Mouse (Mus musculus): Measurements from ENCODE around the gene Hoxd4. TPM values are rescaled to one million over a fixed set of nuclear protein-coding genes. Genes with fewer than 3 reads are reported as not detected.

Gene Hoxd4
- polyA plus RNA-seq, 1 experiment from 2014 or later: 0.92 TPM

- H3K4me3 ChIP-seq (replicated peaks): peak overlapping the region; percentile 34
- no peaks in the 10 kb centered on the region for H3K36me3 ChIP-seq
- H3K9ac ChIP-seq: no peak overlapping the region
- H3K27ac ChIP-seq: no peak overlapping the region
- peaks cover 12% of the 10 kb centered on the region for H3K4me1 ChIP-seq
- 1% methylated on average over 70 of the region's 86 CpGs for WGBS
- no peaks in the 10 kb centered on the region for H3K9me3 ChIP-seq
- peaks cover 93% of the 10 kb centered on the region for H3K27me3 ChIP-seq (replicated peaks)
- ATAC-seq (ENCODE audit: insufficient read depth, low FRiP score, low read depth): no peak
- H3K4me2 ChIP-seq: peak overlapping the region; percentile 56
Observed at GRCm38 (mm10) chr2:74698201-74699052, 13.3 kb upstream of the Hoxd4 start.

GRCm38 (mm10) chr2:74699053-74699430 lies 12.7 kb upstream of the Hoxd4 start:
- Histone ChIP-seq H3K4me2 (no peak overlapping the region; the same call in 1 of the 2 replicates), H3K9me3 (no peaks in the 10 kb centered on the region), H3K9ac (no peak overlapping the region), H3K27ac (no peak overlapping the region), H3K4me3 (replicated peaks) (no peak overlapping the region), H3K27me3 (replicated peaks) (peaks cover 93% of the 10 kb centered on the region), H3K4me1 (peaks cover 12% of the 10 kb centered on the region), H3K36me3 (no peaks in the 10 kb centered on the region)
- WGBS: 3% methylated on average over 17 of the region's 17 CpGs
- no peak for ATAC-seq (ENCODE audit: insufficient read depth, low FRiP score, low read depth)

GRCm38 (mm10) chr2:74699664-74700545 lies 11.8 kb upstream of the Hoxd4 start:
- H3K4me2 ChIP-seq: no peak overlapping the region
- no peak overlapping the region for H3K9ac ChIP-seq
- H3K4me1 ChIP-seq: peaks cover 17% of the 10 kb centered on the region
- peaks cover 93% of the 10 kb centered on the region for H3K27me3 ChIP-seq (replicated peaks)
- no peaks in the 10 kb centered on the region for H3K9me3 ChIP-seq
- no peak overlapping the region for H3K4me3 ChIP-seq (replicated peaks)
- no peak overlapping the region for H3K27ac ChIP-seq
- WGBS: 9% methylated on average over 23 of the region's 23 CpGs
- no peaks in the 10 kb centered on the region for H3K36me3 ChIP-seq
- ATAC-seq (ENCODE audit: insufficient read depth, low FRiP score, low read depth): no peak

GRCm38 (mm10) chr2:74700546-74701112 lies 11.1 kb upstream of the Hoxd4 start:
- no peak for ATAC-seq (ENCODE audit: insufficient read depth, low FRiP score, low read depth)
- Histone ChIP-seq H3K36me3 (no peaks in the 10 kb centered on the region), H3K4me3 (replicated peaks) (no peak overlapping the region), H3K27ac (no peak overlapping the region), H3K9ac (no peak overlapping the region), H3K27me3 (replicated peaks) (peaks cover 93% of the 10 kb centered on the region), H3K9me3 (no peaks in the 10 kb centered on the region), H3K4me1 (peaks cover 24% of the 10 kb centered on the region), H3K4me2 (no peak overlapping the region)
- 8% methylated on average over 21 of the region's 22 CpGs for WGBS

- peaks cover 25% of the 10 kb centered on the region for H3K4me1 ChIP-seq
- no peak overlapping the region for H3K4me3 ChIP-seq (replicated peaks)
- WGBS: 14% methylated on average over 17 of the region's 17 CpGs
- no peak overlapping the region for H3K4me2 ChIP-seq
- no peak overlapping the region for H3K9ac ChIP-seq
- no peak for ATAC-seq (ENCODE audit: insufficient read depth, low FRiP score, low read depth)
- H3K36me3 ChIP-seq: no peaks in the 10 kb centered on the region
- H3K27ac ChIP-seq: no peak overlapping the region
- peaks cover 91% of the 10 kb centered on the region for H3K27me3 ChIP-seq (replicated peaks)
- no peaks in the 10 kb centered on the region for H3K9me3 ChIP-seq
Observed at GRCm38 (mm10) chr2:74701949-74702819, 9.5 kb upstream of the Hoxd4 start.

GRCm38 (mm10) chr2:74702820-74703219 lies 8.9 kb upstream of the Hoxd4 start:
- Histone ChIP-seq H3K4me3 (replicated peaks) (no peak overlapping the region), H3K27ac (no peak overlapping the region), H3K4me2 (no peak overlapping the region), H3K27me3 (replicated peaks) (peaks cover 91% of the 10 kb centered on the region), H3K36me3 (no peaks in the 10 kb centered on the region), H3K9ac (no peak overlapping the region), H3K9me3 (no peaks in the 10 kb centered on the region), H3K4me1 (peaks cover 21% of the 10 kb centered on the region)
- ATAC-seq (ENCODE audit: insufficient read depth, low FRiP score, low read depth): no peak
- WGBS: 28% methylated on average over 6 of the region's 6 CpGs

GRCm38 (mm10) chr2:74703317-74703716 lies 8.4 kb upstream of the Hoxd4 start:
- H3K9me3 ChIP-seq: no peaks in the 10 kb centered on the region
- no peak overlapping the region for H3K4me3 ChIP-seq (replicated peaks)
- peaks cover 16% of the 10 kb centered on the region for H3K4me1 ChIP-seq
- H3K36me3 ChIP-seq: no peaks in the 10 kb centered on the region
- no peak overlapping the region for H3K4me2 ChIP-seq
- no peak overlapping the region for H3K27ac ChIP-seq
- H3K27me3 ChIP-seq (replicated peaks): peaks cover 90% of the 10 kb centered on the region
- WGBS: 12% methylated on average over 10 of the region's 10 CpGs
- no peak overlapping the region for H3K9ac ChIP-seq
- no peak for ATAC-seq (ENCODE audit: insufficient read depth, low FRiP score, low read depth)

- Histone ChIP-seq H3K4me3 (replicated peaks) (no peak overlapping the region), H3K9ac (no peak overlapping the region), H3K4me1 (peaks cover 13% of the 10 kb centered on the region), H3K4me2 (peak overlapping the region; percentile 87; the same call in 1 of the 2 replicates), H3K9me3 (no peaks in the 10 kb centered on the region), H3K27me3 (replicated peaks) (peaks cover 90% of the 10 kb centered on the region), H3K27ac (no peak overlapping the region), H3K36me3 (no peaks in the 10 kb centered on the region)
- 5% methylated on average over 26 of the region's 26 CpGs for WGBS
- ATAC-seq (ENCODE audit: insufficient read depth, low FRiP score, low read depth): no peak
Observed at GRCm38 (mm10) chr2:74703720-74704392, 7.9 kb upstream of the Hoxd4 start.

GRCm38 (mm10) chr2:74704393-74704998 lies 7.2 kb upstream of the Hoxd4 start, which contains the start of gene Hoxd8:
Gene Hoxd8 (plus strand): TSS chr2:74704615.
- Histone ChIP-seq H3K36me3 (no peaks in the 10 kb centered on the region), H3K4me1 (peaks cover 13% of the 10 kb centered on the region), H3K27me3 (replicated peaks) (peaks cover 90% of the 10 kb centered on the region), H3K9ac (peak within 1 kb of the TSS; percentile 16), H3K4me3 (replicated peaks) (peak within 1 kb of the TSS; percentile 44), H3K27ac (peak within 1 kb of the TSS; percentile 18; the same call in 1 of the 2 replicates), H3K4me2 (peak within 1 kb of the TSS; percentile 87), H3K9me3 (no peaks in the 10 kb centered on the region)
- WGBS: under 1% methylated on average over 46 of the region's 52 CpGs
- ATAC-seq (ENCODE audit: insufficient read depth, low FRiP score, low read depth): no peak

- H3K9me3 ChIP-seq: no peaks in the 10 kb centered on the region
- WGBS: under 1% methylated on average over 46 of the region's 66 CpGs
- no peaks in the 10 kb centered on the region for H3K36me3 ChIP-seq
- peak overlapping the region; percentile 18; the same call in 1 of the 2 replicates for H3K27ac ChIP-seq
- no peak for ATAC-seq (ENCODE audit: insufficient read depth, low FRiP score, low read depth)
- peaks cover 13% of the 10 kb centered on the region for H3K4me1 ChIP-seq
- H3K4me3 ChIP-seq (replicated peaks): peak overlapping the region; percentile 44
- H3K4me2 ChIP-seq: peak overlapping the region; percentile 87
- peak overlapping the region; percentile 16 for H3K9ac ChIP-seq
- peaks cover 90% of the 10 kb centered on the region for H3K27me3 ChIP-seq (replicated peaks)
Observed at GRCm38 (mm10) chr2:74704999-74705466, 6.7 kb upstream of the Hoxd4 start.

Measured in stomach, embryonic 15.5 days (tissue).